ENCODE assay signal across 19 mouse cellular contexts in the genomic region with DNA sequence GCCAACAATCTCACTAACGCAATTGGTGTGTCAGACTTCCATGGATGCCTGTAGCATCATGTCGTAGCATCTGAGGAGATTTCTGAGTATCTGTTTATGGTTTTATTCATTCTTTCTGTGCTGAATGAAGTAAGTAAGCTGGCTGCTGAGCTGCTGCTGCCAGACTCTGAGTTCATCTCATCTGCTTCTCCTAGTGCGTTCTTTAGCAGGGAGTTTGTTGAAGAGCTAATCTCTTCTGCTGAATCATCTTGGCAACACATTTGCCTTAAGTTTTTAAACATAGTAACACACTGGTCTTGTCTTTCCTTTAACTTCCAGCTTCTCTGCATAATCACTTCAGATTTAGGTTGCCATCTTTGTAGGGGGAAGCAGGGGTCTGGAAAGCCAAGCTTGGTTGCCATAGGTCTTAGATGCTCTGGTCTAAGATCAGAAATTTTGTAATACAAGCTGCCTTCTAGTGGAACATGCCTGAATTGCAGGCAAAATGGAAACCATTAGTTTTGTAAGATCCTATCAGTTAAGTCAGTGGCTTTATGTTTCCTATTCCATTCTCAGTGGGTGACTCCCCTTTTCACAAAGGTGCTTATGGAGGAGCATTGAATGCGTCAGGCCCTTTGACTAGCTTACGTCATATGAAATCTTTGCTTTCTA. TPM values are rescaled to one million over a fixed set of nuclear protein-coding genes. Genes with fewer than 3 reads are reported as not detected.
DNase-seq lines count a peak whose midpoint lies in the region; ATAC-seq and TF ChIP-seq lines count a peak whose summit lies in the region.
"Had no signal": no experiment of that assay in that cellular context is flagged by ENCODE, and none has a peak within 500 bp of the region (broad histone marks: within the 10 kb centered on the region; RNA-seq: fewer than 3 reads in every experiment).

No protein-coding gene starts in this region.

- no peaks in the 10 kb centered on the region for H3K4me1 ChIP-seq in midbrain, embryonic 11.5 days (ENCODE audit: control insufficient read depth, insufficient read depth, low read length)
- H3K4me1 ChIP-seq in midbrain, embryonic 10.5 days = no peaks in the 10 kb centered on the region
- H3K4me1 ChIP-seq in ES-E14 (ENCODE audit: control insufficient read depth in 2 of 2, insufficient read depth in 2 of 2, low read length in 2 of 2, poor library complexity in 1 of 2) = no peaks in the 10 kb centered on the region
- H3K4me1 ChIP-seq: embryonic facial prominence, embryonic 13.5 days; forebrain, embryonic 13.5 days; heart, embryonic 13.5 days; kidney, embryonic 15.5 days; lung, embryonic 15.5 days had no signal

- ATAC-seq in midbrain, embryonic 11.5 days (ENCODE audit: low FRiP score) = no peak
- ATAC-seq: forebrain, embryonic 13.5 days had no signal

- peak; percentile 4 to 15 for DNase-seq in heart, postnatal 10 days
- no peak for DNase-seq in heart, postnatal 36 days
- DNase-seq in midbrain, embryonic 11.5 days (ENCODE audit: low spot score, missing footprints) = peak; percentile 77
- DNase-seq in midbrain, embryonic 10.5 days (ENCODE audit: low spot score) = no peak
- DNase-seq in ES-E14 (ENCODE audit: low read depth, low spot score) = peak; percentile 47
- DNase-seq in splenic B cell, adult 2 months (ENCODE audit: low read depth, low spot score) = peak; percentile 4
- DNase-seq in cerebellum, postnatal 36 days = no peak
- no peak for DNase-seq in heart, adult 18-20 months
- DNase-seq: cerebellum, postnatal 10 days; gastrocnemius, postnatal 25 days; midbrain, embryonic 14.5 days; thymus, postnatal 36 days had no signal

- 95% methylated on average over 5 of the region's 5 CpGs for WGBS in midbrain, embryonic 11.5 days
- 94% methylated on average over 5 of the region's 5 CpGs for WGBS in midbrain, embryonic 10.5 days

- intact Hi-C loops in heart, postnatal 10 days (cut with DNase I) = loop anchor here (5.0 kb wide), 1 partner anchor 112 kb away; no protein-coding TSS in a partner anchor
- intact Hi-C loops in heart, postnatal 36 days (cut with DNase I) = no loop called here

- H3K4me2 ChIP-seq in midbrain, embryonic 11.5 days = no peak overlapping the region
- H3K4me2 ChIP-seq: embryonic facial prominence, embryonic 13.5 days; forebrain, embryonic 13.5 days; heart, embryonic 13.5 days; hindbrain, embryonic 14.5 days; kidney, embryonic 15.5 days; lung, embryonic 15.5 days had no signal

- no peak overlapping the region for H3K4me3 ChIP-seq in midbrain, embryonic 11.5 days (ENCODE audit: low read depth, low read length)
- no peak overlapping the region for H3K4me3 ChIP-seq in midbrain, embryonic 10.5 days
- no peak overlapping the region for H3K4me3 ChIP-seq in ES-E14 (ENCODE audit: insufficient read depth in 1 of 2, low read depth in 1 of 2, low read length in 2 of 2, poor library complexity in 1 of 2, severe bottlenecking in 1 of 2)
- H3K4me3 ChIP-seq: embryonic facial prominence, embryonic 13.5 days; forebrain, embryonic 13.5 days; heart, embryonic 13.5 days; kidney, embryonic 15.5 days; lung, embryonic 15.5 days had no signal

- H3K36me3 ChIP-seq in midbrain, embryonic 11.5 days (ENCODE audit: control insufficient read depth, insufficient read depth, low read length) = no peaks in the 10 kb centered on the region
- no peaks in the 10 kb centered on the region for H3K36me3 ChIP-seq in midbrain, embryonic 10.5 days
- no peaks in the 10 kb centered on the region for H3K36me3 ChIP-seq in ES-E14 (ENCODE audit: control insufficient read depth, insufficient read depth, low read length, poor library complexity, severe bottlenecking)
- no peaks in the 10 kb centered on the region for H3K36me3 ChIP-seq in splenic B cell, adult 2 months (ENCODE audit: control insufficient read depth, insufficient read depth, low read length, poor library complexity, severe bottlenecking)
- H3K36me3 ChIP-seq: embryonic facial prominence, embryonic 13.5 days; heart, embryonic 13.5 days; kidney, embryonic 15.5 days; lung, embryonic 15.5 days had no signal

- no peaks in the 10 kb centered on the region for H3K27me3 ChIP-seq in midbrain, embryonic 11.5 days (ENCODE audit: control insufficient read depth, insufficient read depth, low read length)
- H3K27me3 ChIP-seq in midbrain, embryonic 10.5 days (ENCODE audit: low read depth, poor library complexity, severe bottlenecking) = no peaks in the 10 kb centered on the region
- H3K27me3 ChIP-seq in splenic B cell, adult 2 months (ENCODE audit: control insufficient read depth, insufficient read depth, low read length, poor library complexity, severe bottlenecking) = no peaks in the 10 kb centered on the region; the same call in 1 of the 2 replicates
- H3K27me3 ChIP-seq: embryonic facial prominence, embryonic 13.5 days; forebrain, embryonic 13.5 days; heart, embryonic 13.5 days; lung, embryonic 15.5 days had no signal

- in situ Hi-C loops in ES-E14 (cut with MboI; ENCODE audit: low sequenced_read_pairs in 2 of 2, unreplicated experiment in 2 of 2) = no loop called here

- H3K9me3 ChIP-seq in midbrain, embryonic 11.5 days (ENCODE audit: control insufficient read depth, low read length) = no peaks in the 10 kb centered on the region
- H3K9me3 ChIP-seq in midbrain, embryonic 10.5 days (replicated peaks) = peaks cover 3% of the 10 kb centered on the region; the same call in 1 of the 2 replicates
- no peaks in the 10 kb centered on the region for H3K9me3 ChIP-seq in ES-E14 (ENCODE audit: control insufficient read depth, insufficient read depth, low read depth, low read length)
- H3K9me3 ChIP-seq: embryonic facial prominence, embryonic 13.5 days; forebrain, embryonic 13.5 days; kidney, embryonic 15.5 days; lung, embryonic 15.5 days had no signal

- no peak overlapping the region for H3K9ac ChIP-seq in midbrain, embryonic 11.5 days (ENCODE audit: low read length)
- H3K9ac ChIP-seq in ES-E14 (ENCODE audit: insufficient read depth, low read depth, low read length, poor library complexity, severe bottlenecking) = no peak overlapping the region
- H3K9ac ChIP-seq: embryonic facial prominence, embryonic 13.5 days; forebrain, embryonic 13.5 days; heart, embryonic 13.5 days; hindbrain, embryonic 14.5 days; kidney, embryonic 15.5 days; lung, embryonic 15.5 days had no signal

- H3K27ac ChIP-seq in midbrain, embryonic 11.5 days (ENCODE audit: low read depth, low read length) = no peak overlapping the region
- no peak overlapping the region for H3K27ac ChIP-seq in midbrain, embryonic 10.5 days (replicated peaks)
- no peak overlapping the region for H3K27ac ChIP-seq in ES-E14 (ENCODE audit: insufficient read depth, low read depth, low read length, poor library complexity, severe bottlenecking)
- H3K27ac ChIP-seq: embryonic facial prominence, embryonic 13.5 days; forebrain, embryonic 13.5 days; heart, embryonic 13.5 days; hindbrain, embryonic 14.5 days; kidney, embryonic 15.5 days; lung, embryonic 15.5 days had no signal

TF ChIP-seq in ES-E14, 5 proteins besides CTCF, POLR2A, EP300 and RAD21:
- no peak for TF ChIP-seq HCFC1 (IDR thresholded peaks at IDR 0.05; ENCODE audit: borderline replicate concordance, insufficient read depth, low read length)
- no peak for TF ChIP-seq MAFK (IDR thresholded peaks at IDR 0.05; ENCODE audit: insufficient read depth, low read depth, low read length)
- no peak for TF ChIP-seq ZNF384 (IDR thresholded peaks at IDR 0.05; ENCODE audit: low read depth, low read length)
- no peak for TF ChIP-seq CHD2 (IDR thresholded peaks at IDR 0.05; ENCODE audit: low read depth, low read length)
- TF ChIP-seq ZC3H11A (IDR thresholded peaks at IDR 0.05; ENCODE audit: borderline replicate concordance, low read depth, low read length) = no peak

RNA-seq across cellular contexts. Expression of gene Deup1, which starts 18.3 kb away (rescaled TPM):
- total RNA-seq in heart, postnatal 10 days (2021) = under 1 TPM; 0.12 to 0.32 TPM
- total RNA-seq in heart, postnatal 36 days (2021) = under 1 TPM in 1 of 2 experiments, not detected in 1; 0.08 TPM
- polyA plus RNA-seq in midbrain, embryonic 11.5 days (2014; fragmentation: Nextera tagmentation; extraction: Ambion mirVana) = 0.32 and 0.52 TPM in 2 replicates
- polyA plus RNA-seq in midbrain, embryonic 10.5 days (2016; fragmentation: Nextera tagmentation; extraction: Ambion mirVana) = 0.37 and 0.48 TPM in 2 replicates
- 0.31 and 0.37 TPM in 2 replicates for total RNA-seq in ES-E14 (2012; rRNA removed)
- total RNA-seq in heart, adult 18-20 months (2021) = under 1 TPM in 1 of 2 experiments, not detected in 1; 0.08 TPM
- total RNA-seq: gastrocnemius, postnatal 25 days; neutrophil, adult 5-6 weeks had no signal

Comparison
In these comparisons a context has a peak if more than half of its experiments do, and no peak if none do; other contexts are left out.
1. DNase-seq: peak in heart, postnatal 10 days (2 of 2), midbrain, embryonic 11.5 days (single experiment), ES-E14 (single experiment) and splenic B cell, adult 2 months (single experiment); none in heart, postnatal 36 days (0 of 2), midbrain, embryonic 10.5 days (single experiment), cerebellum, postnatal 36 days (0 of 2) and heart, adult 18-20 months (0 of 2).